Mouse (Mus musculus): ENCODE data around the gene Tspo. TPM values are rescaled to one million over a fixed set of nuclear protein-coding genes. Genes with fewer than 3 reads are reported as not detected.

The Tspo gene
- polyA plus RNA-seq (2012; rRNA removed), result 402 and 410 TPM in 2 replicates

DNA sequence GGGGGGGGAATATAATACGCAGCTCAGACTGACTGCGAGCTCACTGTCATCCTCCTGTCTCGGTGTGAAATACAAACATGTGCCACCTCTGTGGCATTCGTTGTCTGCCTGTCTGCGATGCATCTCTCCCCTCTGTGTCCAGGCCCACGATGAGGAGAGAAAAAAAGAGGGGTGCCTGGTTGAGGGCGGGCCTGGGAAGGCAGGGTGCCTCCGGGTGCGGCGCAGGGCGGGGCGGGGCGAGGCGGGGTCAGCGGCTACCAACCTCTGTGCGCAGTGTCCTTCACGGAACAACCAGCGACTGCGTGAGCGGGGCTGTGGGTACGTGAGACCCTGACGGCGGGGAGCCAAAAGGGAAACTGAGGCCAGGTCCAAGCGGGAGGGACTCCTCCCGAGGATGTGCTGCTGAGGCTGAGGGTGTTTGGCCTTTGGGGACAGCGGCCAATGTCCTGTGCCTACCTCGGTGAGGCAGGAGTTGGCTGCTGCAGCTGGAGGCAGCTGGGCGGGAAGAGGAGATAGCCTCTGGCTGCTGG, at the start of gene Tspo, which contains the start of gene Mcat:
Gene Tspo, plus strand, starts transcription at position 266 of the 530 bp plus-strand sequence.
Gene Mcat, minus strand, starts transcription at position 461 of the 530 bp plus-strand sequence.
- TF ChIP-seq POLR2A (IDR thresholded peaks at IDR 0.05; ENCODE audit: low read depth, low read length) (peak; percentile 32), CTCF (conservative IDR thresholded peaks at IDR 0.05; ENCODE audit: insufficient read depth, insufficient read length, low read depth, low read length) (no peak)
- H3K27me3 ChIP-seq (replicated peaks; ENCODE audit: control insufficient read depth, insufficient read depth, low read length), result no peaks in the 10 kb centered on the region
- DNase-seq, result peak; percentile 79
- peak within 1 kb of the TSS; percentile 85 for H3K4me3 ChIP-seq (ENCODE audit: insufficient read depth, low read depth, low read length)
- 1% methylated on average over 28 of the region's 28 CpGs for WGBS
- H3K4me1 ChIP-seq (ENCODE audit: control insufficient read depth, insufficient read depth, low read length), result peaks cover 7% of the 10 kb centered on the region
- H3K36me3 ChIP-seq (ENCODE audit: control insufficient read depth, insufficient read depth, low read length), result no peaks in the 10 kb centered on the region
- peak within 1 kb of the TSS; percentile 81 for H3K27ac ChIP-seq (ENCODE audit: insufficient read depth, low read depth, low read length)

DNA sequence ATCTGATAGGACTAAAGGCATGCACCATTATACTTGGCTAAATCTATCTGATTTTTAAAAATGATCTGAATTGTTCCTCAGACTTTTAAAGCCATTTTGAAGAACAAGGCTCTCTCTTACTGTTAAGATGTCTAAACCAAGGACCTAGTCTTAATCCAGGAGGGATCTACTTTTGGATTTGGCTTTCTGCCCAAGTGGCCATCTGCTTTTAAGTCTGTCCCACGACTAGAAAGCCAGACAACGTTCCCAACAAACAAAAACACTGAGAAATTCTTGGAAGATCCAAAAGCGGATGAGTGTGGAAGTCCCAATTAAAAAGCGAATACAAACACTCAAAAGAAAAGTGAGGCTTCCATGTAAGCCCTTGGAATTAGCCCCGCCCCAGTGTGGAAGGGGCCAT, 48.4 kb upstream of the Tspo start:
- WGBS, result 73% methylated on average over 5 of the region's 5 CpGs
- Histone ChIP-seq H3K27me3 (replicated peaks; ENCODE audit: control insufficient read depth, insufficient read depth, low read length) (no peaks in the 10 kb centered on the region), H3K4me3 (ENCODE audit: insufficient read depth, low read depth, low read length) (no peak overlapping the region), H3K36me3 (ENCODE audit: control insufficient read depth, insufficient read depth, low read length) (no peaks in the 10 kb centered on the region), H3K4me1 (ENCODE audit: control insufficient read depth, insufficient read depth, low read length) (no peaks in the 10 kb centered on the region), H3K27ac (ENCODE audit: insufficient read depth, low read depth, low read length) (no peak overlapping the region)
- no peak for DNase-seq
- TF ChIP-seq POLR2A (IDR thresholded peaks at IDR 0.05; ENCODE audit: low read depth, low read length) (no peak), CTCF (conservative IDR thresholded peaks at IDR 0.05; ENCODE audit: insufficient read depth, insufficient read length, low read depth, low read length) (no peak)

DNA sequence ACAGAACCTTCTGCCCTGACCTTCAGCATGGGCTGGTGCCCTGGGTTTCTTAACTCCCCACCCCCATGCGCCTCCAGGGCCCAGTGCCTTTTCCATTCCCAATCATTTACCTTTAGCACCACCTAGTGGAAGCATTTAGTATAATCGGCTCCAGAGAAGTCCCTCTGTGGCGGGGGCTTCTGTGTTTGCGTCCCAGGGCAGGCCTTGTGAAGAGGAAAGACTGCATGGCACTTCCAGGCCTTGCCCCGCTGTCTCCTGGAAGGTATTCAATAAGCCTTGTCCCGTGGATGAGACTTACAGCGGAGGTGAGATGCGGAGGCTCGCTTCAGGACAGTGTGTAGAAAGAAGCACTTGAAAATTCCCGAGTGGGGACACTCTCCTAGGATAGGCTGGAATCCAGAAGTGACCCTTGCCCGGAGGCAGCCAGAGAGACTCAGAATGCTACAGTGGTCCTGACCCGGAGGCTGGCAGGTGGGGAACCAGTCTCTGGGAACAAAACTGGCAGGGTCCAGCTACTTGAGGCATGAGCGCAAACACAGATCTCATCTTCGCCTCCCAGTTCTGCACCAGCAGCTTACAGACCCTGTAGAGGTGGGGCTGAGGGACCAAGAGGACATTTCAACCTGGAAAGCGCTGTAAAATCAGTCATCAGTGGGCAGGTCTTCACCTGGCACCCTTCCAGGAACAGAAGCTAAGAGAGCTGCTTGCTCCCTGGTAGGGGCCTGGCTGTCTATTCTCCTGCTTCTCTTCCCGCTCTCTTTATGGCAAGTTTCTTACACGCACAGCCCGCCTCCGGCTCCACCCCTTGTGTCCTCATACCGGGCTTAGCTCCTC, 45.0 kb upstream of the Tspo start:
- WGBS, result 33% methylated on average over 20 of the region's 20 CpGs
- peak; percentile 86 for DNase-seq
- peak; percentile 70 for TF ChIP-seq CTCF (conservative IDR thresholded peaks at IDR 0.05; ENCODE audit: insufficient read depth, insufficient read length, low read depth, low read length)
- no peak for TF ChIP-seq POLR2A (IDR thresholded peaks at IDR 0.05; ENCODE audit: low read depth, low read length)
- Histone ChIP-seq H3K4me3 (ENCODE audit: insufficient read depth, low read depth, low read length) (no peak overlapping the region), H3K36me3 (ENCODE audit: control insufficient read depth, insufficient read depth, low read length) (no peaks in the 10 kb centered on the region), H3K27ac (ENCODE audit: insufficient read depth, low read depth, low read length) (no peak overlapping the region), H3K4me1 (ENCODE audit: control insufficient read depth, insufficient read depth, low read length) (peaks cover 7% of the 10 kb centered on the region; the same call in 1 of the 2 replicates), H3K27me3 (replicated peaks; ENCODE audit: control insufficient read depth, insufficient read depth, low read length) (no peaks in the 10 kb centered on the region)

DNA sequence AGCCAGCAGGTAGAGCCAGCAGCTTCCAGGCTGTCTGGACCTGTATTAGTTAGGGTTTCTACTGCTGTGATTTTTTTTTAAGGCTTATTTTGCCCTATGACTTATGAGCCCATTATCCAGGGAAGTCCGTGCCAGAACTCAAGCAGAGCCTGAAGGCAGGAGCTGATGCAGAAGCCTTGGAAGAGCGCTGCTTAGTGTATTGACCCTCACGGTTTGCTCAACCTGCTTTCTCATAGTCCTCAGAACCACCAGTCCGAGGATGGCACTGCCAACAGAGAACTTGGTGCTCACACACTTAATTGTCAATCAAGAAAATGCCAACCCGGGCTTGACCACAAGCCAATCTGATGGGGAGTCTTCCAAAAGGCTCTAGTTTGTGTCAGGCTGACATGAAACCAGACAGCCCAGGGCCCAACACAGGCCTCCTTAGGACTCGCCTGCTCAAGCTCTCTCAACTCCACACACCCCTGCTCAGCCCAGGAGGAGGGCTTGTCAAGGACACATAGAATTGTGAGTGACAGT, 42.5 kb upstream of the Tspo start:
- TF ChIP-seq CTCF (conservative IDR thresholded peaks at IDR 0.05; ENCODE audit: insufficient read depth, insufficient read length, low read depth, low read length) (no peak), POLR2A (IDR thresholded peaks at IDR 0.05; ENCODE audit: low read depth, low read length) (no peak)
- no peak overlapping the region for H3K4me3 ChIP-seq (ENCODE audit: insufficient read depth, low read depth, low read length)
- no peaks in the 10 kb centered on the region for H3K27me3 ChIP-seq (replicated peaks; ENCODE audit: control insufficient read depth, insufficient read depth, low read length)
- no peaks in the 10 kb centered on the region for H3K36me3 ChIP-seq (ENCODE audit: control insufficient read depth, insufficient read depth, low read length)
- H3K4me1 ChIP-seq (ENCODE audit: control insufficient read depth, insufficient read depth, low read length), result peaks cover 7% of the 10 kb centered on the region; the same call in 1 of the 2 replicates
- no peak overlapping the region for H3K27ac ChIP-seq (ENCODE audit: insufficient read depth, low read depth, low read length)
- 77% methylated on average over 6 of the region's 6 CpGs for WGBS
- DNase-seq, result no peak

DNA sequence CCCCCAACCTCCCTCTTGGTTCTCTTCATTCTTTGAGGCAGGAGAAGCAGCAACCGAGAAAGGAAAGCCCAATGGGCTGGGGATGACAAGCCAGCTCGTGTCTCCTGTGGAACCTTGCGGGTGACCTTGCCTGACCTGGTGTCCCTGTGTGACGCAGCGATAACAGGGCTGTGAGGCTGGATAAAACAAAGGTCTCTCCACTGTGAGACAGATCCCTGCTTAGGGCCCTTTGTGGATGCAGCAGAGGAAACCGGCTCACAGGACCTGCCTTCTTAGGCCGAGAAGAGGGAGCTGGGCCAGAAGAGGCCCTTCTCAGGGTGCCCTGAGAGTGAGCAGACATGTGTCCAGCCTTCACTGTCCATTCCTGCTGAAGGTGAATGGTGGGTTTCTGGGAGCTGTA, 40.2 kb upstream of the Tspo start:
- Histone ChIP-seq H3K4me3 (ENCODE audit: insufficient read depth, low read depth, low read length) (no peak overlapping the region), H3K36me3 (ENCODE audit: control insufficient read depth, insufficient read depth, low read length) (no peaks in the 10 kb centered on the region), H3K4me1 (ENCODE audit: control insufficient read depth, insufficient read depth, low read length) (peaks cover 7% of the 10 kb centered on the region; the same call in 1 of the 2 replicates), H3K27ac (ENCODE audit: insufficient read depth, low read depth, low read length) (no peak overlapping the region), H3K27me3 (replicated peaks; ENCODE audit: control insufficient read depth, insufficient read depth, low read length) (no peaks in the 10 kb centered on the region)
- TF ChIP-seq POLR2A (IDR thresholded peaks at IDR 0.05; ENCODE audit: low read depth, low read length), result no peak
- TF ChIP-seq CTCF (conservative IDR thresholded peaks at IDR 0.05; ENCODE audit: insufficient read depth, insufficient read length, low read depth, low read length), result no peak
- DNase-seq, result no peak
- 68% methylated on average over 7 of the region's 7 CpGs for WGBS

DNA sequence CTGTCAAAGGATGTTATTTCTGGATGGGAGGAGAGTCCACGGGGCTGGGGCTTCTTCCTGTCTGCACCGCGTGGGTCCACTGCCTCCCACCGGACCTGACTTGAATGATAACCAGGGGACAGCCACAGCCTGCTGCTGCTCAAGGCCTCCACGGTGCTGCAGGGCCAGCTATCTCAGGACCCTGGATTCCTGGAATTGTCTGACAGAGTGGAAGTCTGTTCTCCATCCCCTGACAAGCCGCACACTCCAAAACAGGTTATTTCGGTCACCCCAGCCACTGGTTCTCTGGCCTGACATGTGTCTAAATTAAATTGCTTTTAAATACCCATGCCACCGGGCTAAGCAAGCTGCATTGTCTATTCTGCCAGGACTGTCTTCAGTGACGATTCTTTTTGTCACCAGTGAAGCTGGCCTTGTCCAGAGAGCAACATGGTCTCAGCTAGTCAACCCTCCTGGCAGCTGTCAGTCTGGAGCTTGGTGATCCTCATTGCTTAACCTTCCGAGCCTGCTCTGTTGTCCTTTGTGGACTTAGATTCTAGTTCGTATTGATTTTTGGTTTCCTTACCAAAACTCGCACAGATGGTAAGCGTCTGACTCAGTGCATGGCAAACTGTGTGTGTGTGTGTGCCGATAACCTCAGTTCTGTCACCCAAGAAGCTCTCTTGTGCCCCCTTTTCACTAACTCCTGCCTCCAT, 39.6 kb upstream of the Tspo start:
- Histone ChIP-seq H3K4me1 (ENCODE audit: control insufficient read depth, insufficient read depth, low read length) (peaks cover 10% of the 10 kb centered on the region; the same call in 1 of the 2 replicates), H3K27me3 (replicated peaks; ENCODE audit: control insufficient read depth, insufficient read depth, low read length) (no peaks in the 10 kb centered on the region), H3K36me3 (ENCODE audit: control insufficient read depth, insufficient read depth, low read length) (no peaks in the 10 kb centered on the region), H3K27ac (ENCODE audit: insufficient read depth, low read depth, low read length) (no peak overlapping the region), H3K4me3 (ENCODE audit: insufficient read depth, low read depth, low read length) (no peak overlapping the region)
- TF ChIP-seq POLR2A (IDR thresholded peaks at IDR 0.05; ENCODE audit: low read depth, low read length) (no peak), CTCF (conservative IDR thresholded peaks at IDR 0.05; ENCODE audit: insufficient read depth, insufficient read length, low read depth, low read length) (no peak)
- 82% methylated on average over 14 of the region's 14 CpGs for WGBS
- DNase-seq, result no peak

All from kidney, adult 2 months (tissue).